Mouse (Mus musculus) spleen, postnatal 14 days (tissue): Measurements from ENCODE around the gene Fyn.
A peak's percentile ranks its signal among the peaks of the same experiment; 100 is the strongest.

ENCODE experiments used
- DNase-seq, 2 experiments: peaks; one replicate each; pipeline ENCODE4 v3.0.0; 2021 to 2022; ENCODE audit warnings: low spot score in 2 of 2

Fyn gene

DNA sequence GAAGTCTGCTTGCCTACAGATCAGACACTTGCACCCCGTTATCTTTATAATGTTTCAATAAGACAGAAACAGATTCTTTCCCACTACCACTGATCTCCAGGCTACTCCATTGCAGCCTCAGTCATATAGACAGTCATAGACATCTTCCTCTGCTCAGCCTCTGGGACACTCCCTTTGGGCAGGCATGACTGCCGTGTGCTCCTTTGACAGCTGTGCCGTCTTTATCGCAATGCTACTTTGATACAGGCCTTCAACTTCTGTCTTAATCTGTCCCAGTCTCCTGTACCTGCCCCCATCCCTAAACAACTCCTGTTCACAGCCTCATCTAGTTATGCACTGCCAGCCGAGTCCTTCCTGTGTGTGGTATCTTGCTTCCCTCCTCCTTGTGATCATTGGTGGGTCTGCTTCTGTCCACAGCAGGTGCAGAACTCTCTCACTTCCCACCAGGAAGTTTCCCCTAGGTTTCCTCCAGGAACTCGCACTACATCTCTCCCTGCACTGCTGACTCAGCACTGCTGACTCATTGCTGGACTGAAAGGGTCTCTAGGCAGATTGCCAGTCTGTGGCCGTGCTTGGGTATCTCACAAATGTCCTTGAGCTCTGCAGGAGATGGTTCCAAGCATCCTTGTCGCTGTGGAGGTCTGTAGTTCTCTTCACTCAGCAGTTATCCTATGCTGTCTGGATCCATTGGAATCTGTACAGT, 43.4 kb downstream of the Fyn start:
- DNase-seq = no peak

DNA sequence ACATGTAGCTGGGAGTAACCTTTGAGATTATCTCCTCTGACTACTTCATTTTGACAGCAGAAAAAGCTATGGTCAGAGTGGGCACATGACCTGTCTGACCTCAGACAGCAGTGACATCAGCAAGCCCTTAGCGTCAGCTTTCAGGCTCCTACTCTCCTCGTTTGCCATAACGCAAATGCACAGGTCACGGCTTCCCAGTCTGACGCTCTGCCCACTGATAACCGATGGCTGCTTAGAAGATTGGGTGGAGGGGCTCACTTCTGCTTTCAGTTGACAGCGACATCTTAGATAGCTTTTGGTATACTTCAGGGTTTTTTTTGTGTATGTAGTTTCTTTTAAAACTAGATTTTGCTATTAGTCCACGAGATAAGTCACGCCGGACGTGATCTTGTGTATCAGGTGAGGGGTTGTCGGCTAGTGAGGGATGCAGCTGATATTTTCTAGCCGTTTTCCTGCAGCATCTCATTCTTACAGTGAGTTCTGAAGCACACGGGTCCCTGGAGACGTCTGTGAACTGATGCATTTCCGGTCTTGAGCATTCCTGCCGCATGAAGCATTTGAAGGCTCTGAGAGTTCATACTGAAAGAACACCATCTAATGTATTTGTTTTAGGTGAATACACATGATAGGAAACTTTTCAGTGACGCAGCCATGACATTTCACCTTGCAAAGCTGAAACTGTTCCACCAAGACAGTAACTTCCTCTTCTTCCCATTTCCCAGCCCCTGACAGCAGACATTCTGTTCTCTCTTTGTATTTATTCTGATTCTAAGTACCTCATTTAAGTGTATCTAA, 44.4 kb downstream of the Fyn start:
- DNase-seq = peak in 1 of 2 experiments; percentile 19

- DNase-seq = no peak
These were observed 45.4 kb downstream of the Fyn start for GRCm38 (mm10) chr10:39414068-39414467.

DNA sequence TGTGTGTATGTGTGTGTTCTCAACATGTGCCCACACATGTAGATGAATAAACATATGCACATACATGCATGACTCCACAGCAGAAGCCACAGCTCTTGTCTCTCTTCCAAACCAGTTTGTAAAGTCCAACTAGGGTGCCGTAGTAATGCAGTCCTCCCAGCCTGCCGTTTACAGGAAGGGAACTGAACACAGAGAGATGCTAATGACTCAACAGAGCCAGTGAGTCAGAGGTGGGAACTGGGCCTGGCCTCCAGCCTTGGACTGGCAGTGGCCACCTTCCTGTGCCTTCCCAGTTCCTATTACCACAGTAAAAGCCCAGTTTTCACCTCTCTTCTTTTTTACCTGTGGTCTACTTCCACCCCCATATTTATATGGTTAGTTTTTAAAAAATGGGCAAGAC, 46.9 kb downstream of the Fyn start:
- no peak for DNase-seq

DNA sequence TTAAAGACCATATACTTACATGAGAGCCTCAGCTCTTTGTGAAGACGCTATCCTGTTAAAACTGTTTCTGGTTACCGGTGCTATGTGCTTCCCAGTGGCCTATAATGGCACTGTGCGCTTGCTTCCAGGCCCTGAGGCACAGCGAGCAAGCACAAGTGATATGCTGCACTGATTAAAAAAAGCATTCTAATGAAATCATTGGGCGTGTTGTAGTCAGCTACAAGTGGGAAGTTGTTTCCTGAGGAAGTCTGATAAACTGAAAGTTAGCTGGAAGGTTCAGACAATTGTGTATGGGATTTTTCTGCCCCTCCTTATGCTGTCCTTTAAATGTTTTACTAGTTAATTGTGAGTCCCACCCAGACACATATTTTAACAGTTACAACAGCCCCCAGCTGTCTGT, 49.0 kb downstream of the Fyn start:
- no peak for DNase-seq

DNA sequence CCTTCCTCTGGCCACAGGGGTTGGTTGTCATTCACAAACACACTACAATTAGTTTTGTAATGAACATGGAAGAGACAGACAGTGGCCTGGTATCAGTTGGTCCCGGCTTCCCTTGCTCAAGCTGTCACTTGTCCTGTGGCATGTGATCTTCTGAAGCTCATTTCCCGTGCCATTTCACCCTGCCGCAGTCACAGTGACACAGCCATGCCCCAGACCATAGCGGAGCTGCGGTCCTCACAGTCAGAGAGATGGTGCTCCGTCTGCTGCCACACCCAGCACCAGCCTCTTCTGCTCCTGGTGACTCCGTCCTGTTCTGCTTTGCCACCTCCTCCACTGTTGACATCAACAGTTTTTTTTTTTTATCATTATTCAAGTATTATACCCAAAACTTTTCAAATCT, 49.7 kb downstream of the Fyn start:
- DNase-seq = no peak

- no peak for DNase-seq
These were observed 52.4 kb downstream of the Fyn start for GRCm38 (mm10) chr10:39420842-39421617.

GRCm38 (mm10) chr10:39421772-39422171, 53.1 kb downstream of the Fyn start:
- DNase-seq = no peak

DNA sequence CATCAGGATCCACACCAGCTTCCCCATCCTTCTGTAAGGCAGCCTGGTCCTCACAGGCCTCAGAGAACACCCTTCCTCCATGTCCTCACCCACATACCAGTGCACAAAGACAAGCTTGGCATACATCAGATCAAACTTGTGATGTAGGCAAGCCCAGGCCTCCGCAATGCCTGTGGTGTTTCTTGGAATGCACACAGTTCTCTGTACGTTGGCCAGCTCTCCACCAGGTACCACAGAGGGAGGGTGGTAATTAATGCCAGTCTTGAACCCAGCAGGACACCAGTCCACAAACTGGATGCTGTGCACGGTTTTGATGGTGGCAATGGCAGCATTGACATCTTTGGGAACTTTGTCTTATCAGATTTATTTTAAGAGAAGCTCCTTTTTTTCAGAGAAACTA, 56.0 kb downstream of the Fyn start:
- no peak for DNase-seq

- DNase-seq = no peak
These were observed 57.4 kb downstream of the Fyn start for GRCm38 (mm10) chr10:39426033-39426432.

- no peak for DNase-seq
These were observed 58.3 kb downstream of the Fyn start for GRCm38 (mm10) chr10:39426833-39427490.

GRCm38 (mm10) chr10:39429661-39430060, 61.0 kb downstream of the Fyn start:
- DNase-seq = no peak

DNA sequence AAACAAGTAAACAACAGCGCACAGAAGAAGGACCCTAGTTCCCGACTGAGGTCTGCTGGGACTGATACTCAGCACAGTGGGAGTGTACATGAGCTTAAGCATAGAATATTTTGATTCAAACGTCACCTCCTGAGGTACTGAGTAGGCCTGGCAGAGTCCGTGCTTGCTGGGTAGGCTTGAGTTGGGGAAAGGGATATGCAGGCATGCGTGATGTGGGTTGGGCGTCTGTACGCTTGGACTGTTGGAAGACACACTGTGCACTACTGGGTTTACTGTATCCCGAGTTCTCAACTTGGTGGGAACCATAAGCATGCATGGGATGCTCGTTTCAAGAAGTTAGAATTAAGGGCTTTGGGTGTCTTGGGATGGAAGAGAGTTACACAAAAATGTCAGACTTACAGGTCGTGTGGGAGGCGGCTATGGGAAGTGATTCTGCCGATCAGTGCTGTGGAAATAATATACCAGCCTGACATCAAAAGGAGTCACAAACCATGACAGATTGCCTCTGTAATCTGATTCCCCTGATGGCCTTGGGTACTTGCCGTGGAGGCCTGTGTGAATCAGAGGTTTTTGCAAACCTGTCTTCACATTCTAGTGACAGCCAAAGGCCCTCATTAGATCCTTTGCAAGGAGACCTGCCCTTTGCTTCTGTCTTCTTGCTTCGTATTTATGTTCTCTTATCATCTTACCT, 61.6 kb downstream of the Fyn start:
- DNase-seq = no peak

GRCm38 (mm10) chr10:39431265-39431664, 62.6 kb downstream of the Fyn start:
- DNase-seq = no peak

- no peak for DNase-seq
These were observed 64.3 kb downstream of the Fyn start for GRCm38 (mm10) chr10:39432648-39433568.

GRCm38 (mm10) chr10:39433893-39434292, 65.2 kb downstream of the Fyn start:
- DNase-seq = no peak

DNA sequence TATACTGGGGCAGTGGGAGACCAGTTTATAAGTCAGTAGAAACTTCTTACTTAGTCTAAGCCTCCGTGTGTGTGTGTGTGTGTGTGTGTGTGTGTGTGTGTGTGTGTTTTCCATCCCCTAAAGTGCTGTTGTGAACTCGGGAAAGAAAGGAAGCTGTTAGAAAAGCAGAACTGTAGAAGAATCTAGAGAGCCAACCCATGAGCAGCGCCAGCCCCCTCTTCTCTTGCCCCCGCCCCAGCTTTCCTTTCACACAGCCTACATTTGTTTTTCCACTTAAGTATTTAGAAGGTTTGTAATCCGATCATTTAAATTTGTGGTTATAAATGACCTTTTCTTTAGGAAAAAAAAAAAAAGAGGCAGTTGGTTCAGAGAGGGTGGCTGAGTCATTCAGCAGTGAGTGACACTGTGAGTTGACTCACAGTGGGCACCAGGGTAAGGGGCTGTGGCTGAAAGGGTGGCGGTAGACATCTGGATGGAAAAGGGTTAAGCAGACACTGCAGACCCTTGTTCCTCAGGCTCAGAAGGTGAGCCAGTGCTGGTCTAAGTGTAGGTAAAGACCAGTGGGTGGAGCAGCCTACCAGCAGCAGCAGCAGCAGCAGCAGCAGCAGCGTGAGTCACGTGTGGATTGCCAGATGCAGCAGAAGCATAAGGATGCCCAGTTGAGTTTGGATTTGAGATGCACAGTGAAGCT, 66.2 kb downstream of the Fyn start:
- DNase-seq = no peak

DNA sequence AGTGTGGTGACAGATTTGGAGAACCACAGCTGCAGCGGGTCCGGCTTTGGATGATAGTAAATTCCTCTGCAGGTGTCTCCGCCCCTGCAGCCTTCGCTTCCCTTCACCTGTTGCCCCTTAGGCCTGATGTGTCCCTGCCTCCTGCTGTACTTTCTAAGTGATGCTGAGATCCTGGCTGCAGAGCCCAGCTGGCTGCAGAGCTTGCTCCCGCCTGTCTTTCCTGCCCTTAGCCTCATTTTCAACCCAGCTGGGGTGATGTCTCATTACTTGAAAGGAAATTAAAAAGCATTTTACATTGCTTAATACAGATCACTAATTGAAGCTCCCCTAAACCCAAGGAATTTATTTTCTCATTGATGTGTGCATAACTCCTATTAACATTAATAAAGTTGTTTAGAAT, 70.2 kb downstream of the Fyn start:
- DNase-seq = no peak

DNA sequence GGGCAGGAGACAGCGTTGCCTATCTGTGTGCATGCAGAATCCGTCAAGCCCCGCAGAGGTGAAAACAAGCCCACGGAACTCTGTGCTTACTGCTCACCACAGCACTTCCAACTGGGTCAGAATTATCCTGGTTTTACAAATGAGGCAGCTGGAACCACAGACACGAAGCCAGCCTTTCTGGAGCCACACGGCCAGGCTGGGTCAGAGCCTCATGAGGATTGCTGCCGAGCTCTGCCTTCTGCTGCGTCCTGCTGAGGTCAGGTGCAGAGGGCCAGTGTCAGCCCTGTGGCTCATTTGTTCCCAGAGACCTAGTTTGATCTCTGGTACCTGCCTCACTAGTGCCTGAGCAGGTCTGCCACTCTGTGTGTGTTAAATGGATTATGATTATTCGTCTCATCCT, 71.9 kb downstream of the Fyn start:
- no peak for DNase-seq

- DNase-seq = no peak
These were observed 73.0 kb downstream of the Fyn start for GRCm38 (mm10) chr10:39441636-39442035.
